Mouse (Mus musculus): ENCODE results near the gene Arhgap24.

DNA sequence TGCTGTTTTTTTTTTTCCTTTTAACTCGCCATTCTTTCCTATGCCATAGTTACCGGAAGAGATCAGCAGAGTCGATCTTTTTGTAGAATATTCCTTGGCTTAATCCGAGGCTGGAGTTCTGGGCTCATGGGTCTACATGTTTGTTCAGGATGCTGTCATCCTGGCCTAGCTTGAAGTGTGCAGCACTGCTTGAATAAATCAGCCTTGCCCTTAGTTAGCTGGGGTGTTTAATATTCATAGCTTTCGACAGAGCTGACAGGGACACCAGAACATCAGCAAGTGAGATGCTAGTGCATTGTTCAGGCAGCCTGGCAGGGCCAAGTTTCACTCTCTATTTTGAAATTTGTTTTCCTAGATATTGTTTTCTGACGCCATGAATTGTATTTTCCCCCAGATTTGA is 79.1 kb downstream of the Arhgap24 start:
- TF ChIP-seq CTCF (IDR thresholded peaks at IDR 0.05; ENCODE audit: low read depth) (no peak), EP300 (IDR thresholded peaks at IDR 0.05; ENCODE audit: low read depth) (no peak)

All from liver, postnatal 0 days (tissue).